Mouse (Mus musculus) CH12.LX (cell line): Measurements from ENCODE around the gene Fbxo28.

ENCODE experiments used
- CTCF ChIP-seq, 2 experiments: IDR thresholded peaks in 1 of 2; conservative IDR thresholded peaks in 1 of 2; 2 replicates each; pipeline ENCODE4 v1.5.1; 2011 to 2012; ENCODE audit warnings: low read depth in 2 of 2, low read length in 2 of 2, improper control_type of control experiment in 1 of 2, inconsistent platforms in 1 of 2, mild to moderate bottlenecking in 1 of 2, moderate library complexity in 1 of 2
- IRF4 ChIP-seq: IDR thresholded peaks from 2 replicates; pipeline ENCODE4 v1.6.1; 2014; ENCODE audit warnings: low read depth, mild to moderate bottlenecking, inconsistent platforms, low read length, improper control_type of control experiment
- MAX ChIP-seq: IDR thresholded peaks from 2 replicates; pipeline ENCODE4 v1.6.1; 2011; ENCODE audit warnings: low read length, improper control_type of control experiment
- POLR2A ChIP-seq: IDR thresholded peaks from 2 replicates; pipeline ENCODE4 v1.6.1; 2011; ENCODE audit warnings: low read depth, mild to moderate bottlenecking, improper control_type of control experiment, low read length
- POLR2AphosphoS2 ChIP-seq: IDR thresholded peaks from 2 replicates; pipeline ENCODE4 v1.6.1; 2011; ENCODE audit warnings: low read depth, low read length, improper control_type of control experiment
- RAD21 ChIP-seq: IDR thresholded peaks from 2 replicates; pipeline ENCODE4 v1.6.1; 2011; ENCODE audit warnings: low read depth, mild to moderate bottlenecking, low read length, improper control_type of control experiment, moderate library complexity
- ZC3H11A ChIP-seq: IDR thresholded peaks from 2 replicates; pipeline ENCODE4 v1.6.1; 2012; ENCODE audit warnings: low read depth, mild to moderate bottlenecking, inconsistent platforms, low read length, improper control_type of control experiment

- TF ChIP-seq POLR2AphosphoS2 (no peak), ZC3H11A (no peak), MAX (no peak), RAD21 (no peak), POLR2A (no peak), CTCF (conservative IDR thresholded peaks at IDR 0.05 in 1 of 2, IDR thresholded peaks at IDR 0.05 in 1 of 2; ENCODE audit: low read depth in 2 of 2, low read length in 2 of 2) (no peak), IRF4 (no peak)
These were observed 4.4 kb upstream of the Fbxo28 start for GRCm38 (mm10) chr1:182345857-182346256.
